Mouse (Mus musculus) adrenal gland, adult 2 months (tissue): ENCODE results near the gene Adora3. TPM values are rescaled to one million over a fixed set of nuclear protein-coding genes. Genes with fewer than 3 reads are reported as not detected.
A peak's percentile ranks its signal among the peaks of the same experiment; 100 is the strongest.

ENCODE experiments used
- DNase-seq: peaks from one replicate; pipeline ENCODE4 v3.0.0; 2021
- polyA plus RNA-seq: library from polyadenylated mRNA; depleted of rRNA; stranded (reverse); fragments of >200 nt; gene quantifications from 2 replicates; pipeline ENCODE4 v1.2.3, GENCODE M21; 2012; rRNA removed
- total RNA-seq, 2 experiments: library from RNA; stranded (reverse); gene quantifications; 2 replicates each; pipeline ENCODE4 v1.2.3; 2021

Adora3 gene
- total and polyA plus RNA-seq, 3 experiments, result 0.12 to 0.35 (median 0.28) TPM

DNA sequence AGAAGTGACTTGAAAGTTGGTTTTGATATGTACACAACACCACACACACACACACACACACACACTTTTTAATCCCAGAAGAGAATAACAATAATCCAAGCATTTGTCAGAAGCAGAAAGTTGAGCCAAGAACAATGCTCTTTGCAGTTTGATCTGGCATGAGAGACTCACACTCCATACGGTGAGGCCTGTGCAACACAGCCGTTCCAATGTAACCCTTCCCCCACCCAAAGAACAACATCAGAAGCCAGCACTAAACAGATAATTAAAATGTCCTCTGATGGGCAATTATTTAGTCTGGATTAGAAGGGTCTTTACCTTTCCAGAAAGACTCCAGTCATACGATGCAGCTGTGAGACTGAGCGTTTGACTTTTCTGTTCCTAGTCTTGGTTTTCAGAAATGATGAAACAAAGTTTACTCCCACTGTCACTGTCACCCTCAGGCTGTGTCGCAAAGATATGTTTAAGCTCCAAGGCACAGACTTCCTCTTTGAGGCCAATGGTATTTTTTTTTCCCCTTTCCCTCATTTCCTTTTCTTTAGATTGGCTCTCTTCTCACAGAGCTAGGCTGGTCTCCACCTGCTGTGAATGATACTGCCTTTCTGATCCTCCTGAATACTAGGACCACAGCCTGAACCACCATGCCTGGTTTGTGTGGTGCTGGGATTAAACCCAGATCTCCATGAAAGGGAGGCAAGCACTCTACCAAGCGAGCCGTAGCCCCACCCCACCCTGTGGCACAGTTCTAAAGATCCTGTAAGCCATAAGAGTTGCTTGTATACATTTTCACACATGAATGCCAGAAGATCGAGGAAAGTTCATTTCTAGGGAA, 61.8 kb downstream of the Adora3 start, which contains the start of gene I830077J02Rik:
Gene I830077J02Rik, minus strand, starts transcription at position 425 of the 832 bp plus-strand sequence.
- no peak for DNase-seq

DNA sequence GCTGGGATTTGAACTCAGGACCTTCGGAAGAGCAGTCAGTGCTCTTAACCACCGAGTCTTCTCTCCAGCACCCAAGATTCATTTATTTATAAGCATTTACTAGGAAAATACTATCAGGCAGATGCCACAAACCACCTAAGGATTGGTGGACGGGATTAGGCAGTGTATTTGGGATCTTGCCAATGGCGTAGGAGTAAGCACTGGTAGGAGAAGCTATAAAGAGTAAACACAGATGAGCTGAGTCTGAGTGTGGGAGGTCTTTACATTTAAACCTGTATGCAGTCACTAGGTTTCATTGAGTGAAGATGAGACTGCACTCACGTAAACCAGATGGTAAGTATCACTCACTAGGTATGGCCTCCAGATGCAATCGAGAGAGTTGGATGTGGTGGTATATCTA, 63.3 kb downstream of the Adora3 start:
- no peak for DNase-seq

GRCm38 (mm10) chr3:105935033-105935432, 64.4 kb downstream of the Adora3 start:
- peak; percentile 43 for DNase-seq

DNA sequence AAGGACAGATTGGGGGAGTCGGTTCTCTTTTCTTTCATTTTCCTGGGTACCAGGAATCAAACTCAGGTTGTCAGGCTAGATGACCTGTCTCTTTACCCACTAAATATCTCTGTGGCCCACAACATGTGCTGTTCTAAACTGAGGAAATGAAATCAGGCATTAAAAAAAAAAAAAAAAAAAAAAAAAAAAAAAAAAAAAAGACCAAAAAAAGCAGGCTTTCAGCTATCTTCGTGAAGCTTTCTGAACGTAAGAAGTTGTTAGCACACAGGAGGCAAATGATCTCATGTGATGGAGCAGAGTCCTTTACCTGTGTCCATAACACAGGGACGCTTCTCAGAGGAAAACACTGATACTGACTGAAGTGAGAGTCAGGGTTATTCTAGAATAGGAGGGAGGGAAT, 65.5 kb downstream of the Adora3 start:
- DNase-seq, result no peak

GRCm38 (mm10) chr3:105951348-105951747, 80.7 kb downstream of the Adora3 start:
- DNase-seq, result no peak

GRCm38 (mm10) chr3:105957235-105957634, 86.6 kb downstream of the Adora3 start:
- no peak for DNase-seq

- DNase-seq, result no peak
Observed at GRCm38 (mm10) chr3:105958204-105958603, 87.5 kb downstream of the Adora3 start.

Other genes with a start within 250 kb of the Adora3 start
- gene Ddx20, start 183.3 kb upstream of the Adora3 start, total RNA-seq, result 10 to 100 TPM; 16.9 to 17.0 TPM
- 25.4 and 26.4 TPM in 2 replicates for gene Ddx20, start 183.3 kb upstream of the Adora3 start, polyA plus RNA-seq
- gene Inka2, start 166.3 kb upstream of the Adora3 start, total RNA-seq, result 1 to 10 TPM; 1.3 to 3.6 TPM
- 0.54 and 0.91 TPM in 2 replicates for gene Inka2, start 166.3 kb upstream of the Adora3 start, polyA plus RNA-seq
- 100 to 1,000 TPM; 143 to 188 TPM for gene Rap1a, start 69.5 kb upstream of the Adora3 start, total RNA-seq
- gene Rap1a, start 69.5 kb upstream of the Adora3 start, polyA plus RNA-seq, result 1.5 and 1.6 TPM in 2 replicates
- not detected for gene Tmigd3, start within 50 bp of the Adora3 start, total RNA-seq
- gene Tmigd3, start within 50 bp of the Adora3 start, polyA plus RNA-seq, result not detected in 2 replicates
- gene I830077J02Rik, start 61.8 kb downstream of the Adora3 start, total RNA-seq, result 1 to 10 TPM in 1 of 2 experiments, under 1 TPM in 1; 0.29 to 1.7 TPM
- 0.43 and 0.56 TPM in 2 replicates for gene I830077J02Rik, start 61.8 kb downstream of the Adora3 start, polyA plus RNA-seq
- gene Wdr77, start 88.5 kb downstream of the Adora3 start, total RNA-seq, result 10 to 100 TPM; 63.8 to 68.6 TPM
- gene Wdr77, start 88.5 kb downstream of the Adora3 start, polyA plus RNA-seq, result 19.8 and 23.4 TPM in 2 replicates
- 100 to 1,000 TPM; 364 to 394 TPM for gene Atp5f1, start 89.2 kb downstream of the Adora3 start, total RNA-seq
- gene Atp5f1, start 89.2 kb downstream of the Adora3 start, polyA plus RNA-seq, result 191 and 198 TPM in 2 replicates
- gene Ovgp1, start 102.9 kb downstream of the Adora3 start, total RNA-seq, result 1 to 10 TPM in 1 of 2 experiments, under 1 TPM in 1; 0.38 to 1.1 TPM
- 0.58 and 0.77 TPM in 2 replicates for gene Ovgp1, start 102.9 kb downstream of the Adora3 start, polyA plus RNA-seq
- gene Pifo, start 143.8 kb downstream of the Adora3 start, total RNA-seq, result not detected
- not detected in 2 replicates for gene Pifo, start 143.8 kb downstream of the Adora3 start, polyA plus RNA-seq
- not detected for gene Chil5, start 162.0 kb downstream of the Adora3 start, total RNA-seq
- not detected in 2 replicates for gene Chil5, start 162.0 kb downstream of the Adora3 start, polyA plus RNA-seq
- gene Chia1, start 242.4 kb downstream of the Adora3 start, total RNA-seq, result not detected
- 0.59 TPM in 1 of 2 replicates, not detected in the other for gene Chia1, start 242.4 kb downstream of the Adora3 start, polyA plus RNA-seq